Mouse (Mus musculus): ENCODE results near the gene Tec.

Gene Tec

DNA sequence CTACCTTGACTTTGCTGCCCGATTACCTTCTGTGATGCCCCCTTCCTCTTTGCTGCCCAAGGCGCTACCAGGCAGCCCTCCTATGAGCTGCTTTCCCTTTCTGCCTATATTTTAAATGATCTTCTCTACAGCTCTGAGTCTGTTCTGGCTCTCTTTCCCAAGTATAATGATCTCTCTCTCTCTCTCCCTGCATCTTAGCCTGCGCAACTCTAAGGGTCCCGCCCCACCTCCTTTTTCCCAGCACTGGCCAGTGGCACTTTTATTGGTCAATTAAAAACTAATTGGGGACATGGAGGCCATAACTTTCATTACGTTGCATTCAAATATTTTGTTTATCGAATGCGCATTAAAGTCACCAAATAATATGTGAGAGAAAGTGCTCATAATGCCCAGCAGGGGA lies 20.0 kb upstream of the Tec start:
- no peak for DNase-seq

GRCm38 (mm10) chr5:72886458-72887222 lies 18.4 kb upstream of the Tec start:
- DNase-seq: no peak

DNA sequence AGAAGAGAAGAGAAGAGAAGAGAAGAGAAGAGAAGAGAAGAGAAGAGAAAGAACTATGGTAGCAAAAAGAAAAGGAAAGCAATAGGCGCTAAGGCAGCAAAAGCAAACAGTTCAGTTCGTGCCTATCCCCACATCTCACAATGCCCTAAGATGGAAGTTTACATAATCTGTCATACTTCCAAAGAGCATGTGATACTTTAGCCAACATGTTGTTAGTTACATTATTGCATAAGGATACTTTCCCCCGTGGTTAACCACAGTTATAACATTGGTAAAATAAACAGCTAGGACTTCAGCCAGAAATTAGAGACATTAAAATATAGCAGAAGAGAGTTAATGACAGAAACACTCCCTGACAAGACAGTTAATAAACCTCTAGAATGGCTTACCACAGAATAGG lies 15.4 kb upstream of the Tec start:
- no peak for DNase-seq

DNA sequence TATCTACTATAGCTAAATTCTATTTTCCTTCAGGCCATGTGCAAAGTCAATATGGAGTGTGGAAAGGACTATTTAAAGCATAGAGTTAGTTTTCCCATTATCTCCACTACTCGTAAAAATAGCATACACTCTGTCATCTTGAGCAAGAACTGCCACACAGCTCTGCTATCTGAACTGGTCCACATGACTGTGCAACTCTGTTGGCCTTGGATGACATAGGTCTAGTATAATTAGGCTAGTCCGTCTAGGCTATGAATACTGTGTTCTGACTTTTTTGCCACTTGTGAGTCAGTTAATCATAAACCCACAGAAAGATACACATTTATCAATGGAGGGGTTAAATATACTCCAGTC lies 14.1 kb upstream of the Tec start:
- DNase-seq: no peak

GRCm38 (mm10) chr5:72881748-72882411 lies 13.6 kb upstream of the Tec start:
- no peak for DNase-seq

GRCm38 (mm10) chr5:72879736-72880135 lies 11.5 kb upstream of the Tec start:
- DNase-seq: no peak

DNA sequence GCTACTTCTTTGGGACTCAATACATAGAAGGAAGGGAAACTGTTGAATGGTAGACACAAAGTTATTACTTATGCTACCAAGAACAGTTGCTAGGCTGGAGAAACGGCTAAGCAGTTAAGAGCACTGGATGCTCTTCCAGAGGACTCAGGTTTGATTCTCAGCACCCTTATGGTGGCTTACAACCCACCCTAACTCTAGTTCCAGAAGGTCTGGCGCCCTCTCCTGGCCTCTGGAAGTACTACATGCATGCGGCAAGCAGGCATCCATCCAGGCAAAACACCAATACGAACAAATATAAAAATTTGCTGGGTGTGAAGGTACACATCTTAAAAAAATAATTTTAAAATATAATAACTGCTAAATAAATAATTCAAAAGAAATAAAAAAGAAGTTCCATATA lies 2.8 kb upstream of the Tec start:
- no peak for DNase-seq

DNA sequence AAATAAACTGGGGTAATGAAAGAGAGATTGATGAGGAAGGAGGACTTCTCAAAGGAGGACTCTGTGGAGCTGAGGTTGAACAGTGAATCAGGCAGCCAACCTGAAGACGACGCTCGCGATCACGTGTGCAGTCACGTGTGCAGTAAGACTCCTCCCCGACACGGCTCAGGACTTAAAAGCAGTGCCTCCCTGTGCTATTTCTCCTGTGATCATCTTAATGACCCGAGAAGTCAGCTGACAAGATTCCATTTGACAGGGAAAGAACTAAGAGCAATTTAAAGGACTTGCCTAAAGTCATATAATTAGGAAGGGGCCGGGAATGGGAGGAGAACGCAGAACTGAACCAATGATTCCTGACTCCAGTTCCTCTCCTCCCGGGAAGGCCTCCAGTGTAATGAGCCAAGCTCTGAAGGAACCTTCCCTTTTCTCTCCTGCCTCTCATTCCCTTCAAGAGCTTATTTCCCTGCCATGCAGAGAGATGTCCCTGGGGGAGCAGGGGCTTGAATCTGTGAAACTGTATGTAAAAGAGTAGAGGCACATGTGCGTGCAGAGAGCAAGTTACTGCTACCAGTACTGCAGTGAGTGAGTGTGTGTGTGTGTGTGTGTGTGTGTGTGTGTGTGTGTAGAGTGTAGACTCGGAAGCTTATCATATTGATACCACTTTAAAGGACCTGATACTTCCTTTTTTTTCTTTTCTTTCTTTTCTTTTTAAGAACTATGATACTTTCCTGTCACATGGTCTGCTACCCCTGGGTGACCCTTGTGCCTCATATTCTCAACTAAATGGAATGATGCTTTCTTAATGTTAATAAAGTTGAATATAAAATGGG lies 1.7 kb upstream of the Tec start:
- no peak for DNase-seq

- no peak for DNase-seq
Observed at GRCm38 (mm10) chr5:72867036-72867672, 1.1 kb downstream of the Tec start.

DNA sequence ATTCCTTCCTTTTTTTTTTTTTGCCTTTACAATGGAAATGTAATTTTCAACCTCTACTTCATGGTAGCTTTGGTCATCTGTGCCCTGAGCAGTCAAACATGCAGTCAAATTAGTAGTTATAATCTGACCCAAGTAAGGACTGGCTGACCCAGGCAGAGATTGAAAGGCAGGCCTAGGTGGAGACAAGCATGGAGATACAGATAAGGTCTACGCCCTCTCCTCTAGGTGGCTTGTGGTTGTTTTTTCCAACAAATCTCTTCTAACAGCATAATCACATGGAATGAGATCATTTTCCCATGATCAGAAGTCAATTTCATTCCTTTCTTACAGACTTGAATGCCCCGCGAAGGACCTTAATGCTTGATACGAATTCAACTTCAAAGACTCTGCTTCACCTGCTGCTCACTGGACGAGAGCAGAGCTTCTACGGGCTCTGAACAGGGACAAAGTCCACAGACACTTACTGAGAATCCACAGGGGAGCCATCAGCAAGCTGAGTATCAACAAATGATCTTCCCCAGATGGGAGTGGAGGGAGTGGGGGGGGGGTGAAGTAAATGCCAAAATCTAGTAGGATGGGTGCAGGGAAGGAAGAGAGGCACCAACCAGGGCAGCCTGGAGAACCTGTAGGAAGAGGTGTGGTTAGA lies 1.9 kb downstream of the Tec start:
- no peak for DNase-seq

DNA sequence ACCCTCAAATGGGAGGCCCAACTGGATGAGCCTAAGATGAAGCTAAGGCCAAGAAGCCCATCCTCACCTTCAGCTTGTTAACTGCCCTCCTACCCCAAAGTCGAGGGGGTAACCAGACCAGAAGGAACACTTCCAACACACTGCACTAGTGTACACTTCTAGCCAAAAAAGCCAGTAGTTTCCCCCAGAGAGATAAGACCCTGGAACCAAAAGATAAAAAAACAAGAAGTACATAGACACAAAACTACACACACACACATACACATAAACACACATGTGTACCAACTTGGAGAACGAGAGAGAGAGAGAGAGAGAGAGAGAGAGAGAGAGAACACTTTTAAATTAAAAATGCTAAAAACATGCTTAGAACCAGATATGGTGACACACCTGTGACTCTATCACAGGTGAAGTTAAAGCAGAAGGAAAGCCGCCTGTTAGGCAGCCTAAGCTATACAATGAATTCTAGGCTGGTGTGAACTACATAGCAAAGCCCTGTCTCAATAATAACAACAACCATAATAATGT lies 3.6 kb downstream of the Tec start:
- DNase-seq: no peak

- no peak for DNase-seq
Observed at GRCm38 (mm10) chr5:72863166-72863565, 5.1 kb downstream of the Tec start.

GRCm38 (mm10) chr5:72861726-72862385 lies 6.4 kb downstream of the Tec start:
- DNase-seq: no peak

DNA sequence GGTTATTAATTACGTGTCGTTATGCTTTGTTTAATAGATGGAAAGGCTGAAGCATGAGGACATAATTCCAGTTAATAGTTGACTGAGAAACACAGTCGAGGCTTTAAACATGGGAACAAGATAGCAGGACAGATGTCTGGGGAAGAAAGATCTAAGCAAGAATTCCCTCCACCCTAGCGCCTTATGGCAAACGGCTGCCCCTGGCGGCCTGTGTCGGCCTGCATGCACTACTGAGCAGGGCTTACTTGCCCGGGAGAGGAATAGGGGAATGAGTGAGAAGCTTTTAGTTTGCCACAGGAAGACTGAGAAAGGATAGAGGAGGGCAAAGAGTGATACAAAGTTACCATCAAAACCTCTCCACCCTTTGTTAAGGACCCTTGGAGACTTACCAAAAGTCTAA lies 7.4 kb downstream of the Tec start:
- no peak for DNase-seq

GRCm38 (mm10) chr5:72858306-72858705 lies 10.0 kb downstream of the Tec start:
- DNase-seq: no peak

GRCm38 (mm10) chr5:72857756-72858155 lies 10.5 kb downstream of the Tec start:
- DNase-seq: no peak

DNA sequence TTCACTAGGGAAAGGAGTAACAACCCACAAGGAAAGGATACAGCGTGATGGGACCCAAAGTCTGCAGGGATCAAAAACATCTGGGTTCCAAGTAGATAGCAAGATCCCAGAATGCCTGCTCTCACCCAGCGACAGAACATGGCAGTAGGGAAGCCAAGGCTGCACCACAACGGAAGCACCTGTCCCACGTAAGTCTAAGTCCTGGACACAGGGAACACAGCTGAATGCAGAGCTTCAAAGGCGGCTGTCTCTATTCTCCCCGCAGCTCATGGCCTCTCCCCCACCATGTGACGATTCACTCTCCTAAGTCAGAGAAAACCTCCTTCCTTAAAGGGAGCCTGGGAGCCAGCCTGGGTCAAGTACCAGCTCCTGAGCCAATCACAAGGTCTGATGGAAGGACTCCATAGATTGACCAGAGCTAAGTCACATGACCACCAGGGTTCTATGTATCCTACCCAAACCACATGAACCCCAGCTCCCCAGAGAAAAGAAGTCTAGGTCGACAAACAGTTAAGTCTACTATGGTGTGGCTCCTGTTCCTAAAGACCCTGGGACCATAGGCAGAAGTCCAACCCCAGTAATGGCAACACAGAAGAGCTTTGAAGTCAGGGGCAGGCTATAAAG lies 11.9 kb downstream of the Tec start:
- DNase-seq: peak; percentile 28

DNA sequence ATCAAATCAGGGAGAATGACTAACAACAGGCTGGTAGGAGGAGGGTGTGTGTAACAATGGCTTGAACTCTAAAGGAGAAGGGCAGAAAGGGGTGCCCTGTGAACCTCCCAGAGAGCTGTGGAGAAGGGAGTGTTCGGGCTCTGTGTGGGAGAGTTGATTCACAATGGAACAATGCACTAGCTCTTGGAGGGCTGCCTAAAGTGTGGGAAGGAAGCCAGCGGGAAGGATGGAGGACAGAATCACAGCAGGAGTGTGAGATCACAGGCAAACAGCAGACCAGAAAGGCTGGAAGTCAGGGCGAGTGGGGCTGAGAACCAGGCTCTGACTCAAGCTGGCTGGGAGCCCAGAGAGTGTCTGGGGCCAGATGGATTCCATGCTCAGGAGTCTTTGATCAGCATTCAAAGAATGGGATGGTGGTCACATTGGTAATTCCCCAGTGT lies 12.6 kb downstream of the Tec start:
- DNase-seq: peak; percentile 95

GRCm38 (mm10) chr5:72854141-72854990 lies 13.9 kb downstream of the Tec start:
- DNase-seq: peak; percentile 46

- DNase-seq: no peak
Observed at GRCm38 (mm10) chr5:72853365-72853764, 14.9 kb downstream of the Tec start.

Measured in cerebellum, adult 11-12 months (tissue).